Mouse (Mus musculus): Measurements from ENCODE around the gene Sptssa.

Sptssa gene

DNA sequence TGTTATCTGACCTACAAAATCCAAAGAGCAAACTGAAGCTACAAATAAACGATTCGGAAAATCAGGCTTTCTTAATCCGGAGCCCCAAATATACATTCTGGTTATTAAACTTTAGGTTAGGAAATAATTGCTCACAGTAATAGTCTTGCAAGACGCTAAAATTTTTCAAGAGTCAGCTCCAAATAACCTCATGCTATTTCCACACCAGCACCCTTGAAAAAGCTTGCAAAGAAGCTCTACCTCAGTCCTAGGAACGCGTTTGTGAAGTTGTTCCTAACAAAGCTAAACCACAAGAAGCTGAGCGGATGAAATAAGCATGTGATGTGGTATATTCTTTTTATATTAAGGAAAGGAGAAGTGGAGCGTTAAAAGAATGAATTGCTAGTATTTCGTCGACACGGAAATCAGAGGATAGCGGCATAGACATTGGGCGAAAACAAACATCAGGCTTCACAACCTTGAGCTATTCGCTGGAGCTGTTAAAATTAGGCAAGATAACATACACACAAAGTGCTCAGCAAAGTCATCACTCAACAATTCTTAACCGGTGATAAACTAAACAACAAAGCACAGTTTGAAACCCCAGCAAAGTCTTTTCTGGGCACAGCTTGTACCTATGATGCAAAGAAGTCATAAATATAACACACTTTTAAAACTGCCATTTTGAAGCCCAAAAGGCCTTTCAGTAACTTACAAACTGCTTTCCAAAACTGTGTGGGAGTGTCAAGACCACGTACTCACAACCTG, 908 bp downstream of the Sptssa start:
- DNase-seq (ENCODE audit: low spot score in 2 of 2), result no peak

DNA sequence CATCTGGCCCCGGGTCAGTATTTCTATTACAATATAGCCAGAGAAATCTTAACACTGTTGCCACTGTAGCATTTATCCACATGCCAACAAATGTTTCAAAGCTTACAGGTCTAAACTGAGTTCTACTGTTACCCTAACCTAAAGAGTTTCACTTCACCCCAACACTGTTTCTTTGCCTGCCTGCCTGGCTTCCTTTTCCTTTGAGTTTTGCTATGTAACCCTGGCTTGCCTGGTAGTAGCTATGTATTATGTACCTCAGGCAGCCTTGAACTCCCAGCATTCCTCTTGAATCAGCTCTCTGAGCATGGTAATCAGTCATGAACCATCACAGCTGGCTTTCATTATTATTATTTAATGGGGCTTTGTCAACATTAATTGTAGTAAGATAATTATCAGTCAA, 1.6 kb downstream of the Sptssa start:
- no peak for DNase-seq (ENCODE audit: low spot score in 2 of 2)

DNA sequence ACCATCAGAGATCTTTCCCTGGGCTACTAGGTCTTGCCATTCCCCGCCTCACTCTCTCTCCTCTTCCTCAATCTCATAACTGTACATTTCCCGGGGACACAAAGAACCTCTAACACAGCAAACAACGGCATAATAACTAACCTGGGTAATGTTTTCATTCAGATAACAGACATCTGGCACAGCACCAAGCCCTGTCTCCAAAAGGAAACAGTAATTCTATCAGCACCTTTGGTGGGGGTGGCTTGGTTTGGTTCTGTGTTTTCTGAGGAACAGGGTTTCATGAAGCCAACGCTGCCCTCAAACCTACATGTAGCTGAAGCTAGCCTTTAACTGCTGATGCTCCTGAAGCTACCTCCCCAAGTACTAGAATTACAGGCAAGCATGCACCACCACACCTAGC, 2.2 kb downstream of the Sptssa start:
- DNase-seq (ENCODE audit: low spot score in 2 of 2), result no peak

DNA sequence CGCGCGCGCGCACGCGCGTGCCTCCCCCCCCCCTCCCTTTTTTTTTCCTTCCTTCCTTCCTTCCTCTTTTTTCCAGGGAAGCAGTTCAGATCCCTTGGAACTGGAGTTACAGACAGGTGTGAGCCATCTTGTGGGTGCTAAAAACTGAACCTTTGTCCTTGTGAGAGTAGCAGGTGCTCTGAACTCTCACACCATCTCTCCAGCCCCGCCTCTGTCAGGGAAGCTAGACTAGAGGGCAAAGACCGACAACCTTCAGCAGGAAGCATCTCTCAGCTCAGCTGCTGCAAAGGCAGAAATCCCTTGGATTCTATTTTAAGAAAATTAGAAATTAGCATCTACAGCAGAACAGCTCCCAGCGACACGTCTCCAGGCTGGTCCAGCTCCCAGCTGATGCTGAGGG, 4.0 kb downstream of the Sptssa start:
- no peak for DNase-seq (ENCODE audit: low spot score in 2 of 2)

DNA sequence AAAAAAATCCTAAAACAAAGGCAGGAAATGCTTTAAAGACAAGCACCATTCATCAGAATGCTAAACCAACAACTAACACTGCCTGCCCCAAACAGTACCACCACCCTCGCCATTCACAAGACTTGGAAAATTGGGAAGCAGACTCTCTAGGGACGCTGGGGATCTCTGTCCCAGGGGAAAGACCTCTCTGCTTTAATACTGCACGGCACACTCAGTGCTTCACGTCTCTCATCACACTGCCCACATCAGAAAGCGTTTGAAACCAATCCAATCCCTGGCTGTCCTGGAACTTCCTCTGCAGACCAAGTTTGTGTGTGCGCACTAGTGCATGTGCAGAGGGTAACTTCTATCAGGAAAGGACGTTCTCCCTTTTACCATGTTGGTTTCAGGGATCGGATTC, 4.6 kb downstream of the Sptssa start:
- DNase-seq (ENCODE audit: low spot score in 2 of 2), result no peak

DNA sequence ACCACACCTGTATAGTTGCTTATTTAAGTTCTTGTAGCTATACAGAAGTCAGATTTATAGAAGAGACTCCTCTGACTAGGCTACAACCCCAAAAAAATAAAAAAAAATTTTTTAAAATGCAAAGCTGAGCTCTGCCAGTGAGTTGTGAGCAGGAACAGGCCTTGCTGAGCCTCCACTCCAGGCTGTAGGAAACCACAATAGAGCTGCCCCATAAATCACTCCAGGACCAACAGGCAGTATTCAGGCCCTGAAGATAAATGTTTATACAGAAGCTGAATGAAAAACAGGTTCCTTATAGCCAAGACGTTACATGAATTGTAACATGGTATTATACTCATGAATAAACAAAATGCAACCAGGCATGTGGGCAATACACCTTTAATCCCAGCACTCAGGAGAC, 5.2 kb downstream of the Sptssa start:
- no peak for DNase-seq (ENCODE audit: low spot score in 2 of 2)

DNA sequence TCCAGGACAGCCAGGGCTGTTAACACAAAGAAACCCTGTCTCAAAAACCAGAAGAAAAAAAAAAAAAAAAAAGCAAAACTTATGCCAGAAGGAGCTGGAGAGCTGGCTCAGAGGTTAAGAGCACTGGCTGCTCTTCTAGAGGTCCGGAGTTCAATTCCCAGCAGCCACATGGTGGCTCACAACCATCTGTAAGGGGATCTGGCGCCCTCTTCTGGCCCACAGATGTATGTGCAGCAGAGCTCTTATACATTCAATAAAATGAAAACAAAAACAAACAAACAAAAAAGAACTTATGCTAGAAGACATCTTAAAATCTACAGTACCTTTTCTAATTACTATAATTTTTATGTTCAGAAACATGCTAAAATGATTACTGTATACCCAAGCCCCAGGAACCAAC, 11.4 kb downstream of the Sptssa start:
- no peak for DNase-seq (ENCODE audit: low spot score in 2 of 2)

DNA sequence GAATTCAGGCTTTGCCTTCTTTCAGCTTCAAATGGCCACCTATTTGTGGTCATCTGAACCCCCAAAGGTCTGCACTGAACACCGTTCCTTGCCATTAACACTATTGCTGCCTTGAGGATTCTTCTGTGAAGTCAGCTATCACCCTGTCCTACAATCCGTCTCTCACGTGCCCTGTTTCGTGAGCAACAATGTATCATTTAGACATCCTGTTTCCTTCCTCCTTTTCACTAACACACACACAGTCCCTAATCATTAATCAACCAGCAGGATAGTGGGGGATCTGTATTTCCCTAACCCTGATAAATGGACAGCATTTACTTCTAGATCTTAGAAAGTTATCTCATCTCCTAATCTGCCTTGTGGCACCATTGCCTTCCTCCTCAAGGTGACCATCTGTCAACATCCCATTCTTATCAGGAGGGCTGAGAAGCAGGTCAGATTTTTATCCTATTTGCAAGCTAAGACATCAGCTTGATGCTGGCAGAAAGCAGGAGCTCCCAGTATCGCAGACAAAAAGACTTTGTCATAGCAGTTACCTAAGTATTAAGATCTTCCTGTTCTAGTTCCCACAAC, 13.0 kb downstream of the Sptssa start:
- no peak for DNase-seq (ENCODE audit: low spot score in 2 of 2)

DNA sequence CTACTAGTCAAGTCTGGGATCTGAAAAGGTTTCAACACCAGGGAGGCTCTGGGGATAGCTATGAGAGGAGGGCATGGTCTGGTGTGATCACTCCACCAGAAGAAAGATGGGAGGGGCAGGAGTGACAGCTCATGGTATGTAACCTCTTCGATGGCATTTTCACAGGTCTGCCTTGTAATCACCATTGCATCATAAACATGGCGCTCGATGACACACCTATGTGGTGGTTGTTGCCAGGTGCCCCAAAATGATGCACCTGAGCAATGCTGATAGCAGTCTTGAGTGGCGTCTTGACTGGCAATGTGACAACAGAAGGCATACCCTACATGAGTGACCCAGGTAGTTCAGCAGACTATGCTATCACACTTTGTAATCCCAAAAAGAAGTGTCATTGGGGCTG, 15.0 kb downstream of the Sptssa start:
- no peak for DNase-seq (ENCODE audit: low spot score in 2 of 2)

DNA sequence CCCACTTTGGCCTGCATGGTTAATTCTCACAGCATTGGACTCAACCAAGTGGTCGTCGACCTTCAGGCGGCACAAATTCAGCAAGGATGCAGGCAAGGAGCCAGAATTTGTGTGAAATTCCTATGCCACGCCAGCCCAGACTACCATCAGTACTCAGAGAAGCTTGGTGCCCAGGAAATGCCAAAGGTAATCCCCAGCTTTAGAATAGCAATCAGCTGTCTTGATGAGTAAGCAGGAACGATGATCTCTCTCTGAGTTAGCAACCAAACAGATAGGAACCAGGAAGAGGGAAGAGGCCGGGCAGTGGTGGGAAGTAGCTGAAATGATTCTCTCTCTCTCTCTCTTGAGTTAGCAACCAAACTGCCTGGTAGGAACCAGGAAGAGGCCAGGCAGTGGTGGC, 16.1 kb downstream of the Sptssa start:
- DNase-seq (ENCODE audit: low spot score in 2 of 2), result no peak

DNA sequence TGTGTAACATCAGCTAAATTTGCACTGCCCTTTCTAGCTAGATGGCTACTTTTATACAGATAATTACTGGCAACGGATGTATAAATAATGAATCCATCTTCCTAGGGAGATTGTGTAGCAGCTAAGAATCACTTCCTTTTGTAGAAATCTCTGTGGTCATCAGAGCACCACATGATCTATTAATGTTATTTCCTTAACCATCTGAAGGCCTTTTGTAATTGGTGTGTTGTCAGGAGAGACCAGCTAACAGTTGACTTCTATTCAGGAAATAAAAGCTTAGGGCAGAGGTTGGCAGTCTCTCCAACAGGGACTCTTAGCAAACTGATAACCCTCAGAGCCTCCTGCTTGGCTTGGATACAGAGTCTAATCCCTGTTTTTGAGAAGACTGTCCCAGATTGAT, 19.3 kb downstream of the Sptssa start:
- no peak for DNase-seq (ENCODE audit: low spot score in 2 of 2)

DNA sequence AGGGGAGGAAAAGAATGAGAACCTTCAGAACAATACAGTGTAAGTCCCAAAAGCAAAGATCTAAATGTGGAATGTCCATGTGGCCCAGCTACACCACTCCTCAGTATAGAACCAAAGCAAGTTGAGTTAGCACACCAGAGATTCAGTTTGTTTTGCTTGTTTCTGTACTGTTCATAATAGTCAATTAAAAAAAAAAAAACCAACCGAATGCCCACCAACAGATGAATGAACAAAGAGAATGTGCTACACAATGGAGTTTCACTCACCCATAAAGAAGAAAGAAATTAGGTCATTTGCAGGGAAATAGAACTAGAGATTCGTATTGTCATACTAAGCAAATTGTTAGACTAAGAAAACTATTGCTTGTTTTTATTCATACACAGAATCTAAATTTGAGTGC, 24.2 kb downstream of the Sptssa start:
- no peak for DNase-seq (ENCODE audit: low spot score in 2 of 2)

DNA sequence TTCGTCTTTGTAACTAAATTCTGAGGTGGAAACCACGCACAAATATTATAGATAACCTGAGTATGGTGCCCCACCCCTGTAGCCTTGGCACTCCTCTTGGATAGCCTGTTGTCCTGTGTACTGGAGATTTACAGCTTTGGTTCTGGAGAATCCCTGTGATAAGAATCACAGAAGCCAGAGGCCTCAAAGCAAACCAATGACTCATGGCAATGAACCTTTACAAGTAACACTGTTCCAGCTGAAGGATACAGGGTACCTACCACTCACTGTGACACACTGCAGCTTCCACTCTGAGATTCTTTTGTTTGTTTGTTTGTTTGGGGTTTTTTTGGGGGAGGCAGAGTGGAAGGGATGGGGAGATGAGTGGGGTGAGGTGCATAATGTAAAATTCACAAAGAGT, 34.4 kb downstream of the Sptssa start:
- DNase-seq (ENCODE audit: low spot score in 2 of 2), result no peak

DNA sequence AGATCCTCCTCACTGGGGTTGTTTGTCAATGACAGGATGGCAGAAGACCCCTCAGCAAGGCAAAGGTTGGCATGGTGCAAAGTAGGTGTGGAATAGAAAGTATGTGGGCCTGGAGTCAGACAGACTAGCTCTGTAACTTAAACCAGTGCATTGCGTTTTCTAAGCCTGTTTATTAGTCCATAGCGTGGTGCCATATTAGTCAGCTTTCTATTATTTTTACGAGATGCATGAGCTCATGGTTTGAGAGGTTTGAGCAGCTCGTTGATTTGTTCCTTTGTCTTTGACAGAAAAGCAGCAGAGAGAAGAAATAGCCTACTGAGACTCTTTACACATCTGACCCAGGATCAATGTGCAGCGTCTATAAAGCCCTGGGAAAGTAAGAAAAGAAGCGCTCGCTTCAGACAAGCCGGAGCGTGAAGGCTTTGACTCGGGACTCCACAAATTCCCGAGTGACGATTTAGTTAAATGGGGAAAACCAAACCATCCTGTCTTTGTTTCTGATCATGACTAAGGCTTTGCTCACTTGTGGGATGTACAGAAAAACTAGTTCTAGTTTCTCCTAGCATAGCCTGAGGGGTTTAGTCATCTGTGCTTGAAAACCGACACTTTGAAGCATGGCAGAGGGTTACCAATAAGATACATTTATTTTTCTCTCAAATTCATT, 36.2 kb downstream of the Sptssa start:
- no peak for DNase-seq (ENCODE audit: low spot score in 2 of 2)

DNA sequence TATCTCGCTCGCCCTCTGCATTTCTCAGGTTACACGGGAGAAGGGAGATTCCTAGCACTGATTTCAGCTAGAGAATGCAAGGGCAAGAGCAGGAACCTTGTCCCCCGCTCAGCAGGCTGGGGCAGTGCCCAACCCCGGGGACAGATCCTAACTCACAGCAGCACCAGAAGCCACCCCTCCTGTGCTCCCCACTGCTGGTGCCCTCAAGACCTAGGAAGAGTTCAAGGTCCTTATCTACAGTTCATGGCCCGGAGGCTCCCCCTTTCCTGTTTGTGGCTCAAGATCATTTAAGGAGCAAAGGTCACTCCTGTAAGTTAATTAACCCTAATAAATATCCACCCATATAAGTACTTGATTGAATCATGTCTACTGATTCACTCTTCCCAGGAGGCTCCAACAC, 47.4 kb downstream of the Sptssa start:
- no peak for DNase-seq (ENCODE audit: low spot score in 2 of 2)

DNA sequence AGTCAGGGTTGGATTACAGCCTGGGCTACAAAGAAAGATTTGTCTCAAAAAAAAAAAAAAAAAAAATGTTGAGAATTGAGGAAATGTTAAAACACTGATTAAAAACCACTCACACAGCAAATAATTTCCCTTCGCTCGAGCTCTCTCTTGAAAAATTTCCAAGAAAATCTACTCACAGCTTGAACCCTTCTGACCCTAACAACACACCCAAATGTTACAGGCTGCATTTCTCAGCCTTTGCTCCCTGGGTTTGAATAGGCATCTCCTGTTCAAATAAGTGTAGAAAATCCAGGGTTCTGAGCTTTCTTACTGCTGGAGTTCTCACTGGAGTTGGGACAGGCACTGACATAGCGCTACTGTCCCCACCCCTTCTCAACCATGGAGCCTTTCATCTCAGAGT, 51.2 kb downstream of the Sptssa start:
- DNase-seq (ENCODE audit: low spot score in 2 of 2), result no peak

DNA sequence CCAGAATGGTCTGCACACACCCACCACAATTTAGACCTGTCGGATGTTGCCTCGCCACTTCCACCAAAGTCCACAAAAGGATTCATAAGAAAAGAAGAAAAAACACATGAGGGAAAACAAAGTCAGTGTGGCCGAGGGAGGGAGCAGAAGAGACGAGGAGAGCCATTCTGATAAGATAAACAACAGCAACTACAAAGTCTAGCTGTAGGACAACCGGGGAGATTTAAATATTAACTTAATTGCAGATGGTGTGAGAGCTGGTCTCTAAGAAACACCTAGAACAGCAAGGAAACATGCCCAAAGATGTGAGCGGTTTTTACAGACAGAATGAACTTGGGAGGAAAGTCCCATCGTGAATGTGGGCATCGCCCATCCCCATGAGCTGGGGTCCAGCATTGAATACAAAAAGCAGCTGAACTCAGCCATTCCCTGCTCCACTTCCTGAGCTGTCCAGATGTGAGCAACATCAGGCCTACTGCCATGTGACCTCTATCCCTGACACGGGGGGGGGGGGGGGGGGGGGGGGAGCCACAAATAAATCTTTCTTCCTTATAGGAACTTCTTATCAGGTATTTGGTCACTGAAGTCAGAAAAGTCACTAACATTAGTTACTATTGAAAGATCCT, 52.7 kb downstream of the Sptssa start:
- DNase-seq (ENCODE audit: low spot score in 2 of 2), result no peak

DNA sequence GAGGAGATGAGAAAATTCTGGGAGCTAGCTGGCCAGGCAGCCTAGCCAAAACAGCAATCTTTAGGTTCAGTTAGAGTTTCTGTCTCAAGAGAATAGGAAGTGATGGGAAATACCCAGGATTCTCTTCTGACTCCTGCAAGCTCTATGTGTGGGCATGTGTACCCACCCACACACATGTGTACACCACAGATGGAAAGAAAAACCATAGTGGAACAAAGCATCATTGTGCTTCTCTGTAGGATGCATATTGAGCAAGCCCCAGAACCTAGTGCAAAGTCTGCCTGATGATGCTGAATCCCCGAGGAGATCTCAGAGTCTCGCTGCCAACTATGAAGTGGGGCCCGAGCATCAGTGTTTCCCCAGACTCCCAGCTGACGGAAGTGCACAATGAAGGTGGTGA, 55.9 kb downstream of the Sptssa start:
- DNase-seq (ENCODE audit: low spot score in 2 of 2), result no peak

DNA sequence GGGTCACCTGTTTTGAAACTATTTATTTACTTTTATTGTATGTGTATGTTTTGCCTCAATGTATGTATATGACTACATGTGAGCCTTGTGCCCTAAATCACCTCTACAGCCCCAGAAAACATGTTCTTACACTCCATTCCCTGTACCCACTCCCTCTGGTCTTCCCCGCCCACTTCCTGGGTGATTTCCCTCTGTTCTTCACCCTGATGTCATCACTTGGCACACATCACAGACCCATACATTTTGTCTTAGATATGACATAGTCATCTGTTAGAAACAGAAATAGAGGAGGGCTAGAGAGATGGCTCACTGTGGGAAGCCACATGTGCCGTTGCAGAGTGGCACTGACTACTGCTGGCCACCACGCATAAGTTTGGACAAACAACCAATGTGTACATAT, 58.0 kb downstream of the Sptssa start:
- DNase-seq (ENCODE audit: low spot score in 2 of 2), result no peak

DNA sequence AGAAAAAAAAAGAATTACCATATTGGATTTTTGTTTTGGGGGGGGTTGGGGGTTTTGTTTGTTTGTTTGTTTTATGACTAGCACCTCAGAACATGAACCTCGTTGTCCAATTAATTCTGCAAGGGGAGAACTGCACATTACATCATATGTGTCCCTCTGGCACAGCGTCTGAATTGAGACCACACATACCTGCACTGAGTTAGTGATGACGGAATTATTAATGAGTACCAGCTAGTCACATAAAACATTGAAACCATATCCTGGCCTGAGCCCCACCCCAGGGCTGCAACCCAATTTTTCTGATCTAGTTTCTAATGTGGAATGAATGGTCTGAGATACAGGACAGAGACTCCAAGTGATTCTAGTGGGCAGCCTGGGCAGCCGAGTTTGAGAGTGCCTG, 59.7 kb downstream of the Sptssa start:
- no peak for DNase-seq (ENCODE audit: low spot score in 2 of 2)

Data from frontal cortex, postnatal 10 days (tissue).